Mouse (Mus musculus) forelimb bud, embryonic 11.5 days (tissue): ENCODE measurements at regions not wholly inside any gene's neighbourhood (a gene's known extent, or its start where the extent isn't known, plus 50 kb on each side); places are given as distances from the start of the nearest gene placed in this dataset.
A peak's percentile ranks its signal among the peaks of the same experiment; 100 is the strongest.

Experiments
- DNase-seq: peaks from one replicate; pipeline ENCODE4 v3.0.0-alpha.2; 2012; ENCODE audit warnings: low read depth, low spot score

GRCm38 (mm10) chr13:42507535-42507934, 172.9 kb upstream of the Phactr1 start:
- no peak for DNase-seq

DNA sequence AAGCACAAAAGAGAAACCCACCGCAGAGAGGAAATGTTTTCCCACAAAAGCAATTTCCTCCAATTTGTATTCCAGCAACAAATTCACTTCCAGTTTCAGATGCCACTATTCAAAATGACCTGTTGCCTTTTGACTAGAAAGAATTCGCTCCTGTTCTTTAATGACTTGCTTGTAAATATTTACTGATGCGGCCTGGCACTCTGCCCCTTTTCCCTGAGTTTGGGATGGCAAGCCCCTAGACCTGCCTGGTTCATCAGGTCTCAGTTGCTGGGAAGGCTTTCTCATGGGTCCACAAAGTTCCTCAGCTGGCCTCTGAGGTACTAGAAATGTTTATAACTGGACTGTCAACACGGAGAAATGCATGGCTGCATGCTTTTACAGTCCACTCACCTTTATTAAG, 161.7 kb upstream of the Phactr1 start:
- DNase-seq, result peak; percentile 3

- DNase-seq, result no peak
Measured at GRCm38 (mm10) chr13:42522553-42522952, 157.9 kb upstream of the Phactr1 start.

DNA sequence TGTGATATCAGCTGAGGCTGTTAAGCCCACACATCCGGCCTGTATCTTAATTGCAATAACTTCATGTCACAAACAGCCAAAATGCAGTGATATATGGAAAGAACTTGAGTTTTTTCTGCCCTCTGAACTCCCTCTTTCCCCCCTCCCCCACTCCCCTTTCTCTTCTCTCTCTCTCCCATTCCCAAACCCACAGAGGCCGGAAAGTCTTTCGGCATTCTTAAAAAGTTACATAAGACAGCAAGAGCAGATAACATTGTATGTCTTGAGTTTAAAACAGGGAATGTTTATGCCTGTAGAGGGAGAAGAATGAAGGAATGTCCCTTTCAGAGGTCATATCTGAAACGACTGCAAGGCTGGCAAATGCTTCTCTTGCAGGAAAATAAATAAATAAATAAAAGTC, 154.3 kb upstream of the Phactr1 start:
- no peak for DNase-seq

GRCm38 (mm10) chr13:42526966-42527365, 153.5 kb upstream of the Phactr1 start:
- DNase-seq, result peak; percentile 14

DNA sequence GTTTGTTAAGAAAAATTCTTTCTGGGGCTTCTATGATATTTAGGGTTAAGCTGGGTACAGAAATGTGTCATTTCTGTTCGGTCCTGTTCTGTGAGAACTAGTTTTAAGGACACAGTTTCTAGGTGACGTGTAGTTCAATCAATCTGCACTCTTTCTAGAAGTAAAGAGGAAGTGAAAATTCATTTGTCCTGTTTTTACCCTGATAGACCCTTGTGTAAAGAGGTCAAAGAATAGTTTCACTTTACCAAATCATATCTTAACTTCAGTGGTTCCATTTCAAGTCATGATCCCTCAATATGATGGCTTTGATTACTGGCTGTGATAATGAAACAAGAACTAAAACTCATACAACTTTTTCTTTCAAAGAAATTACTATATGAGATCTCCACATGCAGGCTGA, 152.3 kb upstream of the Phactr1 start:
- DNase-seq, result no peak

GRCm38 (mm10) chr13:42536501-42537210, 143.8 kb upstream of the Phactr1 start:
- DNase-seq, result no peak

- DNase-seq, result no peak
Measured at GRCm38 (mm10) chr13:42538046-42538445, 142.4 kb upstream of the Phactr1 start.

- DNase-seq, result no peak
Measured at GRCm38 (mm10) chr13:42544536-42545094, 135.8 kb upstream of the Phactr1 start.

DNA sequence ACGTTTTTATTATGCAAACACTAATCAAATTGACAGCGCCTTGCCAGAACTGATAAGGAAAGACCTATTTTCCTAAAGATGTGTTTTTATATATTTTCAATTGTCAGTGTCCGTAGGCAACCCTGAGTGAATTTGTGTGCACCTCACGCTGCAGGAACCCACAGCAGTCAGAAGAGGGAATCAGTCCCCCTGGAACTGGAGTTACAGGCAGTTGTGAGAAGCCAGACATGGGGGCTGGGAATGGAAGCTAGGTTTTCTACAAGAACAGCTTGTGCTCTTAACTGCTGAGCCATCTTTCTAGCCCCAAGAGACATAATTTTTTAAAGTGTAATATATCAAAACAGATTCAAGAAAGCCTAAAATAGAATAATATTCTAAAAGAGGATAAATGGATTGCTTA, 134.0 kb upstream of the Phactr1 start:
- no peak for DNase-seq

GRCm38 (mm10) chr13:42546851-42547250, 133.6 kb upstream of the Phactr1 start:
- no peak for DNase-seq

- no peak for DNase-seq
Measured at GRCm38 (mm10) chr13:42549021-42549559, 131.3 kb upstream of the Phactr1 start.

GRCm38 (mm10) chr13:42554961-42555360, 125.5 kb upstream of the Phactr1 start:
- DNase-seq, result no peak

DNA sequence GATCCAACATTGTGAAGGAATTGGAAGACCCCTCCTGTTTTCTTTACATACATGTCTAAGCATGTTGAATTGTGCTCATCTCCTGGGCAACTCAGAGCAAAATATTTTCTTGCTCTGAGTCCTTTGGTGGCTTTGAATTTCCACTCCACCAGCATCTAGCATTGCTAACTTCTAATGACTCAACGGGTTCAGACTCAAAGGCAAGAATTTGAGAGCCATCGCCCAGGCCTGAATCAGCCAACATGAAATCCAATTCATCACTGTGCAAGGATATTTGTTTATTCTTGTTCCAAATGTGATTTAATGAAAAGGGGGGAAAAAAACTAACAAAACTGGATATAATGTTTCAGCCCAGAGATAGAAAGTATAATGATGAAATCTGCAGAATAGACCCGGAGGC, 121.9 kb upstream of the Phactr1 start:
- no peak for DNase-seq

GRCm38 (mm10) chr13:42561446-42561845, 119.0 kb upstream of the Phactr1 start:
- no peak for DNase-seq

DNA sequence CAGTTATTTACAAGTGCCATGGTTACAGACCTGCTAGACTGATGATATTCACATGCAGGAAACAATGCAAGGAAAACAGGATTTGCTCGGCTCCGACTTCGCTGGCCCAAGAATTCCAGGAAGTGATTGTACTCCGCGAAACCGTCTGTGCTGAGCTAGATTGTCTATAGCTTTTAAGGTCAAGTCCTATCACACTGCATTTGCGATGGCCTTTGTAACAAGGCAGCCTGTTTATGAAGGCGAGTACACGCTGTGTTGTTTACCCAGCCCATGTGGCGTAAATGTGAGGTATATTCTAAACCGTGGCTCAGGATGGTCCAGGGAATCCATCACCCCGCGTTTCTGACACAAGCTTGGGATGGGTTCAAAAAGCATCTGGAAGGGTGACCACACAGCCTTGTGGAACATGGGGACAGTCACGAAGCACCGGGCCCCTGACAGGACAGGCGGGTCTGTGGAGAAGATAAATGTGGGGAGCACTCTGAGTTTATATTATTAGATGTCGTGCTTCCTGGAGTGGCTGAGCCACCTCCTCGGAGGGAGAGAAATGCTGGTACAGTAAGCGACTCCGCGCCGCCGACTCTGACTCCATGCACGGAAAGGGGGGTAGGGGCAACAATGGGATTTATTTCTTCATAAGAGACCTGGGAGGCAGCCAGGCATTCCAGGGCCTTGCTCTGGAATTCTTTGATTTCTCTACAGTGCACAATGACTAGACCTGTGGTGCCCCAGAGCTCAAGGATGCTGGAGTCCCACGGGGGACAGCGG, 114.9 kb upstream of the Phactr1 start:
- no peak for DNase-seq

GRCm38 (mm10) chr13:42570600-42571348, 109.6 kb upstream of the Phactr1 start:
- DNase-seq, result no peak

DNA sequence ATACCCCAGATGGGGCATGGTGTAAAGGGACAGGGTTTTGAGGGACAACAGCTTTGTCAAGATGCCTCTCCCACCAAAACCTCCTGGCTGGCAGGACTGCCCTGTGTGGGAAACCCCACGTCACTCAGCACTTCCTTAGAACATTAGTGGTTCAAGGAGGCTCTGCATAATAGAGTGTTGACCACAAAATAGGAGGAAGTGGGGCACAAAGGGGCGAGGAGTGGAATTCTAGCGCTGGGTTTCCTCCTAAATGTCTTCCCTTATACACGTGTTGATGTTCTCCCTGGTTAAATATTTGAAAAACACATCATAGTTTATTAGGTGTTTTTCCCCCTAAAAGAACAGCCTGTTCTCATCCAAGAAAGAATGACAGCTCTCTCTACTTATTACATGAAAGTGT, 106.2 kb upstream of the Phactr1 start:
- no peak for DNase-seq

DNA sequence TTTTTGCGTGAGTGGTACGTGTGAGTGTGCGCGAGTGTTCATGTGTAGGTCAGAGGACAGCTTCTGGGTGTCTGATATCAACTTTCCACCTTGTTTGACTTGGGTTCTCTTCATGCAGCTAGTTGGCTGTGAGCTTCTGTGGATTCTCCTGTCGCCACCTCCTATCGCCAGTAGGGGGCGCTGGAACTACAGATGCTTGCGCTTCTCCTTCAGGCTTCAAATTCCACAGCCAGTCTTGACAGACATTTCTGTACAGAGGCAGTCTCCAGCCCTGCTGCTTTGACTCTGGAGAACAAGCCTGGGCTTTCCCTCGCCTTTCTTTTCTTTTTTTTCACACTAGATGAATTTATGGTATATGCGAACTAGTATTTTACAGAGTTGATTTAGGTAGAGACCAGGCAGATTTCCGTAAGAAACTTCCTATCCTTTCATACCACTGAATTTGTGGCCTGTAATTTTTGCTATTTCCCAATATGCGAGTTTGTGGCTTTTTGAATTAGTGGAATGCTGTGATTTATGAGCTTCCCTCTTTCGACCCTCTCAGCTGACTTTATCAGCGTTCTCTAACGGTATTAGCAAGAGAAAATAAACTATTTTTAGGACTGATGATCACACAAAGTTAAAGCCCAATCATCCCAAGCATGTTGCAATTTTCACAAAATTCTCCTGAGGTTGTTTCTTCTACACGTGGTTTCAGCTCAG, 104.5 kb upstream of the Phactr1 start:
- DNase-seq, result peak; percentile 83

- DNase-seq, result no peak
Measured at GRCm38 (mm10) chr13:42579471-42579870, 101.0 kb upstream of the Phactr1 start.

- no peak for DNase-seq
Measured at GRCm38 (mm10) chr13:42589136-42589535, 91.3 kb upstream of the Phactr1 start.
